Mouse (Mus musculus) liver, embryonic 14.5 days (tissue): ENCODE results near the gene Slc26a1. TPM values are rescaled to one million over a fixed set of nuclear protein-coding genes. Genes with fewer than 3 reads are reported as not detected.

ENCODE experiments used
- ATAC-seq: fragments of 200-750 bp; cut with Nextera tagmentation; 2 replicates; pipeline ENCODE4 v1.8.0; 2017; ENCODE audit warnings: moderate number of reproducible peaks, mild to moderate bottlenecking, moderate library complexity; ENCODE audit not compliant: insufficient read depth
- DNase-seq, 3 experiments: peaks; one replicate each; pipeline ENCODE4 v3.0.0-alpha.2; 2012 to 2013; ENCODE audit warnings: low read depth in 3 of 3, low spot score in 3 of 3
- H3K27ac ChIP-seq: fragments of 300-500 bp; sonication (generic); 2 replicates; pipeline ENCODE4 v1.5.1; 2014; ENCODE audit warnings: moderate library complexity, mild to moderate bottlenecking, control low read depth, inconsistent platforms
- H3K27me3 ChIP-seq: fragments of 300-500 bp; sonication (generic); 2 replicates; pipeline ENCODE4 v1.6.1; 2014; ENCODE audit warnings: mild to moderate bottlenecking, low read length, moderate library complexity; ENCODE audit not compliant: control insufficient read depth, insufficient read depth
- H3K36me3 ChIP-seq: fragments of 300-500 bp; sonication (generic); replicated peaks from 2 replicates; pipeline ENCODE4 v1.6.1; 2014; ENCODE audit warnings: low read depth; ENCODE audit not compliant: control insufficient read depth, insufficient read depth
- H3K4me1 ChIP-seq, 2 experiments: fragments of 200-500 bp in 1 of 2; fragments of 300-500 bp in 1 of 2; sonication (generic) in 1 of 2; replicated peaks; 2 replicates each; pipeline ENCODE4 v1.6.1; 2012 to 2014; ENCODE audit warnings: antibody characterized with exemption in 1 of 2, inconsistent platforms in 1 of 2, low read length in 1 of 2; ENCODE audit not compliant: control insufficient read depth in 2 of 2, insufficient read depth in 2 of 2
- H3K4me2 ChIP-seq: fragments of 300-500 bp; sonication (generic); 2 replicates; pipeline ENCODE4 v1.6.1; 2014; ENCODE audit warnings: low read depth, mild to moderate bottlenecking, control low read depth, moderate library complexity
- H3K4me3 ChIP-seq, 2 experiments: fragments of 200-500 bp in 1 of 2; fragments of 300-500 bp in 1 of 2; sonication (generic) in 1 of 2; 2 replicates each; pipeline ENCODE4 v1.5.1; 2012 to 2014; ENCODE audit warnings: low read depth in 2 of 2, low read length in 2 of 2, mild to moderate bottlenecking in 2 of 2, control low read depth in 1 of 2, inconsistent platforms in 1 of 2, moderate library complexity in 1 of 2; ENCODE audit not compliant: insufficient read depth in 1 of 2
- H3K9ac ChIP-seq: fragments of 300-500 bp; sonication (generic); replicated peaks from 2 replicates; pipeline ENCODE4 v1.6.1; 2014; ENCODE audit warnings: mild to moderate bottlenecking, control low read depth, moderate library complexity
- H3K9me3 ChIP-seq: fragments of 300-500 bp; sonication (generic); 2 replicates; pipeline ENCODE4 v1.6.1; 2016; ENCODE audit warnings: low read length, mixed read lengths; ENCODE audit not compliant: control insufficient read depth
- CTCF ChIP-seq: IDR thresholded peaks from 2 replicates; pipeline ENCODE4 v1.5.1; 2016; ENCODE audit warnings: antibody characterized with exemption, low read depth, control low read depth
- EP300 ChIP-seq: IDR thresholded peaks from 2 replicates; pipeline ENCODE4 v1.6.1; 2016; ENCODE audit warnings: antibody characterized with exemption, low read depth
- WGBS: fragments of 180-500 bp; shearing (Covaris S2); extraction: QIAGEN DNeasy Blood & Tissue Kit; methylation state at CpG from one replicate; pipeline ENCODE4 v1.1.7; 2014; ENCODE audit not compliant: insufficient replicate concordance; 5-methylcytosine and 5-hydroxymethylcytosine counted together
- polyA plus RNA-seq, 2 experiments: library from polyadenylated mRNA; depleted of rRNA in 1 of 2; stranded (reverse) in 1 of 2; unstranded in 1 of 2; fragments of >200 nt; fragmentation: Nextera tagmentation in 1 of 2; extraction: Ambion mirVana in 1 of 2; gene quantifications; 2 replicates each; pipeline versions ENCODE4 v1.2.1 to v1.2.3; 2012 to 2014

Slc26a1 gene
- polyA plus RNA-seq, 2 experiments, result 12.6 to 15.3 TPM

DNA sequence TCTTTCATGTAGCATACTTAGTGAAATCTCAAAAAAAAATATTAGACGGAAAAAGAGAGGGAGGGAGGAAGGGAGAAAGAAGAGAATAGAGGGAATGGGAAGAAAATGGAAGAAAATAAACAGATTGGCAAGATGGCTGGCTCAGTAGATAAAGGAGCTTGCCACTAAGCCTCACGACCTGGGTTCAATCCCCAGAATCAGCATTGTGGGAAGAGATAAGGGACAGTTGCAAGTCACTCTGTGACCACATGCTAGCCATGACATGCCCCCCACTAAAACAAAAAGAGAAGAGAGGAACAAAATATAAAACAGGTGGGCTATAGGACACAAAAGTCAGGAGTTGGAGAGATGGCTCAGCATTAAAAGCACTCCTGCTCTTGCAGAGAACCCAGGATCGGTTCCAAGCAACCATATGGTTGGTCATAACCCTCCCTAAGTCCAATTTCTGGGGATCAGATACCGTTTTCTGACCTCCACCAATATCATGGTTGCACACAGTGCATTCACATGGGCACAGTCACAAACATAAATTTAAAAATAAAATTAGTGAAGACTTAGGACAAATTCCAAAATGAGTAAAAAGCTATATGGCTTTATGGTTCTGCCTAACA is 49.2 kb downstream of the Slc26a1 start:
- no peak for ATAC-seq
- Histone ChIP-seq H3K4me1 (peaks cover 13 to 18% of the 10 kb centered on the region in 2 experiments), H3K4me3 (no peak overlapping the region), H3K9me3 (no peaks in the 10 kb centered on the region), H3K4me2 (peak overlapping the region; percentile 25; the same call in 1 of the 2 replicates), H3K36me3 (peaks cover 28% of the 10 kb centered on the region), H3K9ac (no peak overlapping the region), H3K27ac (no peak overlapping the region), H3K27me3 (no peaks in the 10 kb centered on the region)
- 24% methylated on average over 4 of the region's 4 CpGs for WGBS
- peak in 1 of 3 experiments; percentile 34 for DNase-seq
- TF ChIP-seq EP300 (0 out of 2 replicates have a peak, but pooled peaks have one; percentile 30), CTCF (no peak)

DNA sequence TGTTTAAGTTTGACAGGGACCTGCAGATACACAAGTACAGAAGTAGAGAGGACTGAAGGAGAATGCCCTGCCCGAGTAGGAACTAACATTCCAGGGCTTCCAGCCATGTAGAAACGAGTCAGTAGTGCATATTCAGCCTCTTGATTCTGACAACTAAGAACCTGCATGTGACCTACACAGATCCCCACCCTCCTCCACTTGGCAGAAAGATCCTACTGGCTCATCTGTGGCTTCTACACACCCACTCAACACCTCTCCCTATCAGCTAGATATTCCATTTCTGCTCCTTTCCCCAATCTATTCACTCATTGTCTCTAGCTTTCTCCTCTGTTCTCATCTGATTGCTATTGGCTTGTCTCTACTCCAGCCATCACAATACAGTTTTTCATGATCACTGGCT is 53.5 kb downstream of the Slc26a1 start:
- H3K27me3 ChIP-seq, result no peaks in the 10 kb centered on the region
- peaks cover 41% of the 10 kb centered on the region for H3K36me3 ChIP-seq
- no peak for ATAC-seq
- TF ChIP-seq CTCF (no peak), EP300 (no peak)
- no peaks in the 10 kb centered on the region for H3K9me3 ChIP-seq
- H3K4me2 ChIP-seq, result no peak overlapping the region
- 59% methylated on average over 2 of the region's 2 CpGs for WGBS
- no peak overlapping the region for H3K4me3 ChIP-seq
- no peak overlapping the region for H3K27ac ChIP-seq
- no peak overlapping the region for H3K9ac ChIP-seq
- peaks cover 4% of the 10 kb centered on the region in 2 experiments; a peak in 3 of 4 replicates for H3K4me1 ChIP-seq
- DNase-seq, result no peak

Other genes with a start within 250 kb of the Slc26a1 start
- 76.5 and 99.9 TPM in 2 replicates for gene Atp5k, start 241.1 kb downstream of the Slc26a1 start, polyA plus RNA-seq (2012; rRNA removed)
- gene Atp5k, start 241.1 kb downstream of the Slc26a1 start, polyA plus RNA-seq (2014; fragmentation: Nextera tagmentation; extraction: Ambion mirVana), result 274 and 285 TPM in 2 replicates
- gene Mfsd7a, start 226.7 kb downstream of the Slc26a1 start, polyA plus RNA-seq (2012; rRNA removed), result 0.32 and 0.36 TPM in 2 replicates
- gene Mfsd7a, start 226.7 kb downstream of the Slc26a1 start, polyA plus RNA-seq (2014; fragmentation: Nextera tagmentation; extraction: Ambion mirVana), result 0.08 and 0.09 TPM in 2 replicates
- 3.8 and 4.9 TPM in 2 replicates for gene Pcgf3, start 214.3 kb downstream of the Slc26a1 start, polyA plus RNA-seq (2012; rRNA removed)
- gene Pcgf3, start 214.3 kb downstream of the Slc26a1 start, polyA plus RNA-seq (2014; fragmentation: Nextera tagmentation; extraction: Ambion mirVana), result 4.5 and 5.4 TPM in 2 replicates
- 0.23 TPM in 1 of 2 replicates, not detected in the other for gene Cplx1, start 125.5 kb downstream of the Slc26a1 start, polyA plus RNA-seq (2012; rRNA removed)
- not detected in 2 replicates for gene Cplx1, start 125.5 kb downstream of the Slc26a1 start, polyA plus RNA-seq (2014; fragmentation: Nextera tagmentation; extraction: Ambion mirVana)
- 19.4 and 22.6 TPM in 2 replicates for gene Gak, start 45.8 kb downstream of the Slc26a1 start, polyA plus RNA-seq (2012; rRNA removed)
- gene Gak, start 45.8 kb downstream of the Slc26a1 start, polyA plus RNA-seq (2014; fragmentation: Nextera tagmentation; extraction: Ambion mirVana), result 20.7 and 22.7 TPM in 2 replicates
- gene Tmem175, start 45.8 kb downstream of the Slc26a1 start, polyA plus RNA-seq (2012; rRNA removed), result 8.2 and 11.1 TPM in 2 replicates
- 12.8 and 15.0 TPM in 2 replicates for gene Tmem175, start 45.8 kb downstream of the Slc26a1 start, polyA plus RNA-seq (2014; fragmentation: Nextera tagmentation; extraction: Ambion mirVana)
- gene Idua, start 15.2 kb downstream of the Slc26a1 start, polyA plus RNA-seq (2012; rRNA removed), result 3.0 and 3.1 TPM in 2 replicates
- 2.5 and 2.9 TPM in 2 replicates for gene Idua, start 15.2 kb downstream of the Slc26a1 start, polyA plus RNA-seq (2014; fragmentation: Nextera tagmentation; extraction: Ambion mirVana)
- 4.7 TPM in 2 replicates for gene Dgkq, start 5.9 kb downstream of the Slc26a1 start, polyA plus RNA-seq (2012; rRNA removed)
- 1.9 and 2.3 TPM in 2 replicates for gene Dgkq, start 5.9 kb downstream of the Slc26a1 start, polyA plus RNA-seq (2014; fragmentation: Nextera tagmentation; extraction: Ambion mirVana)
- 11.0 and 12.7 TPM in 2 replicates for gene Fgfrl1, start 16.8 kb upstream of the Slc26a1 start, polyA plus RNA-seq (2012; rRNA removed)
- 5.9 and 7.4 TPM in 2 replicates for gene Fgfrl1, start 16.8 kb upstream of the Slc26a1 start, polyA plus RNA-seq (2014; fragmentation: Nextera tagmentation; extraction: Ambion mirVana)
- gene Rnf212, start 99.4 kb upstream of the Slc26a1 start, polyA plus RNA-seq (2012; rRNA removed), result 3.2 and 4.6 TPM in 2 replicates
- 3.3 and 4.9 TPM in 2 replicates for gene Rnf212, start 99.4 kb upstream of the Slc26a1 start, polyA plus RNA-seq (2014; fragmentation: Nextera tagmentation; extraction: Ambion mirVana)
- not detected in 2 replicates for gene Tmed11, start 119.8 kb upstream of the Slc26a1 start, polyA plus RNA-seq (2012; rRNA removed)
- gene Tmed11, start 119.8 kb upstream of the Slc26a1 start, polyA plus RNA-seq (2014; fragmentation: Nextera tagmentation; extraction: Ambion mirVana), result not detected in 2 replicates
- gene Vmn2r8, start 133.3 kb upstream of the Slc26a1 start, polyA plus RNA-seq (2012; rRNA removed), result not detected in 2 replicates
- gene Vmn2r8, start 133.3 kb upstream of the Slc26a1 start, polyA plus RNA-seq (2014; fragmentation: Nextera tagmentation; extraction: Ambion mirVana), result not detected in 2 replicates
- not detected in 2 replicates for gene Vmn2r9, start 177.0 kb upstream of the Slc26a1 start, polyA plus RNA-seq (2012; rRNA removed)
- gene Vmn2r9, start 177.0 kb upstream of the Slc26a1 start, polyA plus RNA-seq (2014; fragmentation: Nextera tagmentation; extraction: Ambion mirVana), result not detected in 2 replicates